Mouse (Mus musculus): ENCODE measurements around the gene Cbarp. TPM values are rescaled to one million over a fixed set of nuclear protein-coding genes. Genes with fewer than 3 reads are reported as not detected.

Gene Cbarp
- total and polyA plus RNA-seq, 3 experiments = 0.19 to 2.4 (median 2.3) TPM

- Histone ChIP-seq H3K27me3 (replicated peaks) (no peaks in the 10 kb centered on the region), H3K9me3 (replicated peaks; ENCODE audit: low read length) (no peaks in the 10 kb centered on the region), H3K4me1 (ENCODE audit: control insufficient read depth in 1 of 2, insufficient read depth in 2 of 2) (peaks cover 31 to 52% of the 10 kb centered on the region in 2 experiments), H3K36me3 (replicated peaks in 1 of 2; ENCODE audit: control insufficient read depth in 1 of 2, insufficient read depth in 1 of 2, low read length in 1 of 2) (peaks cover 33 to 45% of the 10 kb centered on the region in 2 experiments), H3K27ac (ENCODE audit: insufficient read depth, low read depth) (peak overlapping the region; percentile 59), H3K9ac (ENCODE audit: insufficient read depth, low read depth) (no peak overlapping the region), H3K4me3 (replicated peaks in 1 of 3; ENCODE audit: low read depth in 2 of 3, low read length in 2 of 3, poor library complexity in 1 of 3) (peak overlapping the region in 1 of 3 experiments; percentile 78), H3K79me2 (replicated peaks; ENCODE audit: control insufficient read depth, extremely low read depth, insufficient read depth, poor library complexity, severe bottlenecking) (peaks cover 26% of the 10 kb centered on the region), H3K4me2 (ENCODE audit: insufficient read depth, low read depth, poor library complexity, severe bottlenecking) (no peak overlapping the region)
- DNase-seq (ENCODE audit: extremely low read depth) = no peak
- dilution Hi-C loops (cut with MboI; ENCODE audit: extremely low pct_ligation_motif_present, extremely low pct_unique_long_range_greater_than_20kb, low sequenced_read_pairs) (no loop called here), in situ Hi-C loops (cut with MboI; ENCODE audit: low pct_ligation_motif_present, low pct_unique_long_range_greater_than_20kb, low sequenced_read_pairs) (no loop called here)
- TF ChIP-seq ZC3H11A (IDR thresholded peaks at IDR 0.05; ENCODE audit: low read depth, low read length) (no peak), GABPA (IDR thresholded peaks at IDR 0.05; ENCODE audit: insufficient replicate concordance, low read depth, low read length) (no peak), MEF2A (IDR thresholded peaks at IDR 0.05; ENCODE audit: borderline replicate concordance, low read depth, low read length) (no peak), IRF4 (IDR thresholded peaks at IDR 0.05; ENCODE audit: low read depth, low read length) (no peak), NELFE (IDR thresholded peaks at IDR 0.05; ENCODE audit: low read depth, low read length) (no peak)
These were observed 6.6 kb upstream of the Cbarp start for GRCm38 (mm10) chr10:80147146-80147718.

GRCm38 (mm10) chr10:80146568-80147011, 6.0 kb upstream of the Cbarp start:
- peaks cover 26% of the 10 kb centered on the region for H3K79me2 ChIP-seq (replicated peaks; ENCODE audit: control insufficient read depth, extremely low read depth, insufficient read depth, poor library complexity, severe bottlenecking)
- H3K4me3 ChIP-seq (replicated peaks in 1 of 3; ENCODE audit: low read depth in 2 of 3, low read length in 2 of 3, poor library complexity in 1 of 3) = no peak overlapping the region
- peaks cover 33 to 45% of the 10 kb centered on the region in 2 experiments for H3K36me3 ChIP-seq (replicated peaks in 1 of 2; ENCODE audit: control insufficient read depth in 1 of 2, insufficient read depth in 1 of 2, low read length in 1 of 2)
- H3K4me1 ChIP-seq (ENCODE audit: control insufficient read depth in 1 of 2, insufficient read depth in 2 of 2) = peaks cover 31 to 52% of the 10 kb centered on the region in 2 experiments
- no peak for DNase-seq (ENCODE audit: extremely low read depth)
- TF ChIP-seq POLR2AphosphoS2 (IDR thresholded peaks at IDR 0.05; ENCODE audit: low read depth, low read length) (0 out of 2 replicates have a peak, but pooled peaks have one; percentile 28), CTCF (conservative IDR thresholded peaks at IDR 0.05 in 1 of 2, IDR thresholded peaks at IDR 0.05 in 1 of 2; ENCODE audit: low read depth in 2 of 2, low read length in 2 of 2) (no peak), MEF2A (IDR thresholded peaks at IDR 0.05; ENCODE audit: borderline replicate concordance, low read depth, low read length) (no peak), E2F4 (IDR thresholded peaks at IDR 0.05; ENCODE audit: insufficient replicate concordance, low read depth, low read length) (no peak), POLR2A (IDR thresholded peaks at IDR 0.05; ENCODE audit: low read depth, low read length) (no peak)
- H3K27me3 ChIP-seq (replicated peaks) = no peaks in the 10 kb centered on the region
- in situ Hi-C loops (cut with MboI; ENCODE audit: low pct_ligation_motif_present, low pct_unique_long_range_greater_than_20kb, low sequenced_read_pairs) (no loop called here), dilution Hi-C loops (cut with MboI; ENCODE audit: extremely low pct_ligation_motif_present, extremely low pct_unique_long_range_greater_than_20kb, low sequenced_read_pairs) (no loop called here)
- no peak overlapping the region for H3K4me2 ChIP-seq (ENCODE audit: insufficient read depth, low read depth, poor library complexity, severe bottlenecking)
- H3K9ac ChIP-seq (ENCODE audit: insufficient read depth, low read depth) = no peak overlapping the region
- no peaks in the 10 kb centered on the region for H3K9me3 ChIP-seq (replicated peaks; ENCODE audit: low read length)
- H3K27ac ChIP-seq (ENCODE audit: insufficient read depth, low read depth) = peak overlapping the region; percentile 59; the same call in 1 of the 2 replicates

GRCm38 (mm10) chr10:80145896-80146295, 5.3 kb upstream of the Cbarp start:
- DNase-seq (ENCODE audit: extremely low read depth) = no peak
- TF ChIP-seq USF1 (IDR thresholded peaks at IDR 0.05; ENCODE audit: low read depth, low read length) = no peak
- TF ChIP-seq ZC3H11A (IDR thresholded peaks at IDR 0.05; ENCODE audit: low read depth, low read length) = no peak
- TF ChIP-seq UBTF (IDR thresholded peaks at IDR 0.05; ENCODE audit: low read depth, low read length) = no peak
- TF ChIP-seq BHLHE40 (IDR thresholded peaks at IDR 0.05; ENCODE audit: low read depth, low read length) = no peak

More at GRCm38 (mm10) chr10:80145896-80146295, 5.3 kb upstream of the Cbarp start:
- Histone ChIP-seq H3K9ac (ENCODE audit: insufficient read depth, low read depth) (no peak overlapping the region), H3K4me3 (replicated peaks in 1 of 3; ENCODE audit: low read depth in 2 of 3, low read length in 2 of 3, poor library complexity in 1 of 3) (no peak overlapping the region), H3K27me3 (replicated peaks) (no peaks in the 10 kb centered on the region), H3K27ac (ENCODE audit: insufficient read depth, low read depth) (no peak overlapping the region), H3K4me1 (ENCODE audit: control insufficient read depth in 1 of 2, insufficient read depth in 2 of 2) (peaks cover 31 to 54% of the 10 kb centered on the region in 2 experiments), H3K36me3 (replicated peaks in 1 of 2; ENCODE audit: control insufficient read depth in 1 of 2, insufficient read depth in 1 of 2, low read length in 1 of 2) (peaks cover 31 to 42% of the 10 kb centered on the region in 2 experiments), H3K79me2 (replicated peaks; ENCODE audit: control insufficient read depth, extremely low read depth, insufficient read depth, poor library complexity, severe bottlenecking) (peaks cover 19% of the 10 kb centered on the region), H3K4me2 (ENCODE audit: insufficient read depth, low read depth, poor library complexity, severe bottlenecking) (no peak overlapping the region), H3K9me3 (replicated peaks; ENCODE audit: low read length) (no peaks in the 10 kb centered on the region)
- in situ Hi-C loops (cut with MboI; ENCODE audit: low pct_ligation_motif_present, low pct_unique_long_range_greater_than_20kb, low sequenced_read_pairs) = no loop called here
- dilution Hi-C loops (cut with MboI; ENCODE audit: extremely low pct_ligation_motif_present, extremely low pct_unique_long_range_greater_than_20kb, low sequenced_read_pairs) = no loop called here
